Mouse (Mus musculus) cerebellum, adult 2 months (tissue): ENCODE measurements at regions not wholly inside any gene's neighbourhood (a gene's known extent, or its start where the extent isn't known, plus 50 kb on each side); places are given as distances from the start of the nearest gene placed in this dataset.

ENCODE experiments used
- DNase-seq, 2 experiments: peaks; one replicate each; pipeline ENCODE4 v3.0.0; 2021
- H3K27ac ChIP-seq: fragments of 200-500 bp; 2 replicates; pipeline ENCODE4 v1.5.1; 2012; ENCODE audit warnings: low read length, control low read depth, inconsistent platforms; ENCODE audit not compliant: insufficient read depth
- H3K27me3 ChIP-seq: fragments of 200-500 bp; 2 replicates; pipeline ENCODE4 v1.6.1; 2012; ENCODE audit warnings: inconsistent platforms, mild to moderate bottlenecking, low read length, moderate library complexity; ENCODE audit not compliant: control insufficient read depth, insufficient read depth
- H3K4me1 ChIP-seq: fragments of 200-500 bp; 2 replicates; pipeline ENCODE4 v1.6.1; 2011; ENCODE audit warnings: low read length; ENCODE audit not compliant: control insufficient read depth, insufficient read depth
- H3K4me3 ChIP-seq: fragments of 200-500 bp; replicated peaks from 2 replicates; pipeline ENCODE3; 2011; ENCODE audit warnings: mild to moderate bottlenecking, low read depth, low read length, control low read depth; ENCODE audit not compliant: insufficient read depth
- CTCF ChIP-seq: fragments of 200-500 bp; IDR thresholded peaks from 2 replicates; pipeline ENCODE4 v1.5.1; 2011; ENCODE audit warnings: low read depth, mild to moderate bottlenecking, control low read depth, low read length, moderate library complexity, borderline replicate concordance; ENCODE audit not compliant: insufficient read depth
- POLR2A ChIP-seq: fragments of 200-500 bp; IDR thresholded peaks from 2 replicates; pipeline ENCODE4 v1.6.1; 2011; ENCODE audit warnings: low read length, control low read depth, borderline replicate concordance; ENCODE audit not compliant: insufficient read depth
- WGBS: fragments of 180-500 bp; shearing (Covaris S2); methylation state at CpG from one replicate; pipeline ENCODE4 v1.1.7; 2018; 5-methylcytosine and 5-hydroxymethylcytosine counted together

GRCm38 (mm10) chr6:97699752-97700098 lies 82.4 kb upstream of the Frmd4b start:
- no peak for DNase-seq
- no peak for TF ChIP-seq POLR2A
- TF ChIP-seq CTCF = no peak
- Histone ChIP-seq H3K4me1 (no peaks in the 10 kb centered on the region), H3K4me3 (no peak overlapping the region), H3K27ac (no peak overlapping the region), H3K27me3 (no peaks in the 10 kb centered on the region)
- 39% methylated on average over 3 of the region's 3 CpGs for WGBS

- no peaks in the 10 kb centered on the region for H3K27me3 ChIP-seq
- no peak overlapping the region for H3K4me3 ChIP-seq
- no peak for TF ChIP-seq CTCF
- DNase-seq = no peak
- no peak overlapping the region for H3K27ac ChIP-seq
- no peaks in the 10 kb centered on the region for H3K4me1 ChIP-seq
- 38% methylated on average over 9 of the region's 9 CpGs for WGBS
Observed at GRCm38 (mm10) chr6:97699054-97699751, 81.9 kb upstream of the Frmd4b start.

GRCm38 (mm10) chr6:97693281-97693680 lies 75.9 kb upstream of the Frmd4b start:
- Histone ChIP-seq H3K27me3 (no peaks in the 10 kb centered on the region), H3K4me1 (no peaks in the 10 kb centered on the region), H3K4me3 (no peak overlapping the region), H3K27ac (no peak overlapping the region)
- DNase-seq = no peak
- TF ChIP-seq CTCF (no peak), POLR2A (no peak)
- WGBS = 90% methylated on average over 8 of the region's 8 CpGs

GRCm38 (mm10) chr6:97691136-97691535 lies 73.8 kb upstream of the Frmd4b start:
- Histone ChIP-seq H3K27ac (no peak overlapping the region), H3K27me3 (no peaks in the 10 kb centered on the region), H3K4me1 (no peaks in the 10 kb centered on the region), H3K4me3 (no peak overlapping the region)
- 83% methylated on average over 3 of the region's 3 CpGs for whole genome bisulfite sequencing
- TF ChIP-seq POLR2A (no peak), CTCF (no peak)
- DNase-seq = no peak

- no peak for DNase-seq
- H3K27ac ChIP-seq = no peak overlapping the region
- no peaks in the 10 kb centered on the region; the same call in 1 of the 2 replicates for H3K27me3 ChIP-seq
- H3K4me1 ChIP-seq = no peaks in the 10 kb centered on the region
- no peak for TF ChIP-seq CTCF
- TF ChIP-seq POLR2A = no peak
- 78% methylated on average over 7 of the region's 7 CpGs for WGBS
- H3K4me3 ChIP-seq = no peak overlapping the region
Observed at GRCm38 (mm10) chr6:97684335-97684734, 67.0 kb upstream of the Frmd4b start.

- DNase-seq = no peak
- WGBS = 35% methylated on average over 1 of the region's 1 CpGs
- no peaks in the 10 kb centered on the region; the same call in 1 of the 2 replicates for H3K27me3 ChIP-seq
- H3K4me3 ChIP-seq = no peak overlapping the region
- no peaks in the 10 kb centered on the region for H3K4me1 ChIP-seq
- H3K27ac ChIP-seq = no peak overlapping the region
- TF ChIP-seq CTCF (no peak), POLR2A (no peak)
Observed at GRCm38 (mm10) chr6:97682213-97682612, 64.9 kb upstream of the Frmd4b start.

GRCm38 (mm10) chr6:97675181-97675756 lies 57.9 kb upstream of the Frmd4b start:
- H3K4me1 ChIP-seq = no peaks in the 10 kb centered on the region
- TF ChIP-seq POLR2A (no peak), CTCF (no peak)
- H3K27me3 ChIP-seq = no peaks in the 10 kb centered on the region
- DNase-seq = no peak
- no peak overlapping the region for H3K4me3 ChIP-seq
- H3K27ac ChIP-seq = no peak overlapping the region
- WGBS = 35% methylated on average over 5 of the region's 5 CpGs

- WGBS = 10% methylated on average over 5 of the region's 5 CpGs
- H3K27ac ChIP-seq = no peak overlapping the region
- H3K27me3 ChIP-seq = no peaks in the 10 kb centered on the region
- TF ChIP-seq POLR2A (no peak), CTCF (no peak)
- H3K4me3 ChIP-seq = no peak overlapping the region
- H3K4me1 ChIP-seq = no peaks in the 10 kb centered on the region
- no peak for DNase-seq
Observed at GRCm38 (mm10) chr6:97666818-97667629, 49.7 kb upstream of the Frmd4b start.
